Mouse (Mus musculus): ENCODE measurements around the gene Cish.

The Cish gene

DNA sequence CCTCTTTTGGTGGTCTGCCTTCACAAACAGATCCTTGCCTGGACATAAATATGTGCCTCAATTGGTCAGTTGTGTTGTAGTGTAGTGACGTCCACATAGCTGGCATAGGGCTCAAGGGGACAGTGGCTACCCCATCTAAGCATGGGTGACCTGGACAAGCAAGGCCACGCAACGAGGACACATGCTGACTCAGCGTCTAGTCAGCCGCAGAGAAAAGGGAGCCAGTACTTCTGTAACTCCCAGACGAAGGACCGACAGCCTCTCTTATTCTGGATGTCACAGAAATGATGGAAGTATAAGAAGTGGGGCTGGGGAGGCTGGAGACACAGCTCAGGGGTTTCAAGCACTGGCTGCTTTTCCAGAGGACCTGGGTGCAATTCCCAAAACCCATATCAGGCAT lies 18.2 kb upstream of the Cish start:
- DNase-seq (ENCODE audit: low read depth): no peak

DNA sequence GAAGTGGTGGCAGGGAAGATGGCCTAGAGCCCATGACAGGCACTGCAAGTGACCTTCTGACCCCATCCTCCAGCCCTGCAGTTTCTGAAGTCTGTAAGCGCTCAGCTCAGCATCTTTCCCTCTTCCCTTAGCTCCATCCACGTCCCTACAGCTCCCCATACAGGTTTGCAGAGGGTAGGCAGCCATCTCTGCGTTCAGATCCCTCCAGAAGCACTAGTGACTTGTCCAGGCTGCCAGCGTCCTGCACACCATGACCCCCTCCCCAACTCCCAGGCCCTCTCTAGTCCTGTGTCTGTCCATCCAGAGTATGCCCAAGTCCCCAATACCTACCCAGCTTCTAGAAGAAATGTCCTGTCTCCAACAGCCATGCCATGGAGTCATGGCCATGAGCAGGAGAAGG lies 17.7 kb upstream of the Cish start:
- no peak for DNase-seq (ENCODE audit: low read depth)

GRCm38 (mm10) chr9:107278527-107279377 lies 17.1 kb upstream of the Cish start:
- no peak for DNase-seq (ENCODE audit: low read depth)

DNA sequence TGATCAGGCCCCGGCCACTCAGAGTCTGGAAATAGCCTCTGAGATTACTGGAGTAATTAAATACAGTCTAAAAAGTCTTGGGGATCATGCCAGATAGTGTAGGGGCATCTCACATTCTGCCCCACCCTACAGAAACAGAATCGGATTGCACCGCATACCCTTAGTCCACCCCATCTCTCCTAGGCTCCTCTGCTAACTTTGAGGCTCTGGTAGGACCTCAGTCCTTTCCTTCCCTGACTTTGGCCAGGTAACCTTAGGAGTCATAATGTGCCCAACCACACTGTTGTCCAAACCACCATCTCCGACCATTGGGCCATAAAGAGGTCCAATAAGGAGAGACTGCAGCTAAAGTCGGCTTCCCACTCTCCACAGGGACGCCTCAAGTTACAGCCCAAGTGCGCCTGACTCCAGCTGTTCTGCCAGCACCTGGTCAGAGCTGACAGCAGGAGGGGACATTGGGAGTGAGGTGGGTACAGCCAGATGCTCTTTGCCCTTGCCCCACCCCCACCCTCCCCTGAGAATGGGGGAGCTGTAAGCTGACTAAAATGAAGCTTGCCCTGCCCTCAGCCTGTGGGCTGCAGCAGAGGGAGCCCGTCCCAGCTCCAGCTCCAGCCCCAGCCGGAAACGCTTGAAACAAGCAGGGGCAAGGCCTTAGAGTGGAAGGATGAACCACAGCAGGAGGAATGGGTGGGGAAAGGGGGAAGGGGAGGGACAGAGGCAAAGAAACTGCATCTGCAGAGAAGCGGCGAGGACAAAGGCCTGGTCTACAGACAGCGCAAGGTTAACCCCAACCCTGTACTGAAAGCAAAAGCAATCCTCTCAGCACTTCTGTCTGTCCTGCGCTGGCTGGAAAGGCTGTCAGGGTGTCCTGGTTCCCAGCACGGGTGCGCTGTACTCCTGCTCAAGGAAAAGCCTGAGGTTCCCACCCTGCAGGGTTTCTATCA lies 16.2 kb upstream of the Cish start:
- no peak for DNase-seq (ENCODE audit: low read depth)

GRCm38 (mm10) chr9:107280322-107281027 lies 15.4 kb upstream of the Cish start:
- no peak for DNase-seq (ENCODE audit: low read depth)

- no peak for DNase-seq (ENCODE audit: low read depth)
Measured at GRCm38 (mm10) chr9:107281241-107281987, 14.4 kb upstream of the Cish start.

GRCm38 (mm10) chr9:107282951-107283350 lies 12.9 kb upstream of the Cish start:
- no peak for DNase-seq (ENCODE audit: low read depth)

DNA sequence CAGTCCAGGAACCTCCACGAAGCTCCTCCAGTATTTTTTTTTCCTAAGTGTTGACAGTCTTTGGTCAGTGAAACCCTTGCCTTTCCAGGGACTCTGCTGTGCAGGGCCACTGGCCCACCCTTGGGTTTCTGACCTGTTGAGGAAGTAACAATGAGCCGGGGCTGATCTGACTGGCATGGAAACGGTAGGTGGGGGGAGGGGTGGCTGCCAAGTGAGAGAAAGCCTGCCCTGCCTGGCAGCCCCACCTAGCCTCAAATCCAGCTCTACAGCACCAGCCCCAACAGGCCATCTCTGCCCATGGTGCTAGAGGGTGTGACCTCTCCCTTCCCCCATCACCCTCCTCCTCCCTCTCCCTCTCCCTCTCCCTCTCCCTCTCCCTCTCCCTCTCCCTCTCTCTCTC lies 10.8 kb upstream of the Cish start:
- no peak for DNase-seq (ENCODE audit: low read depth)

GRCm38 (mm10) chr9:107287294-107287693 lies 8.5 kb upstream of the Cish start:
- DNase-seq (ENCODE audit: low read depth): no peak

- no peak for DNase-seq (ENCODE audit: low read depth)
Measured at GRCm38 (mm10) chr9:107288105-107288650, 7.6 kb upstream of the Cish start.

DNA sequence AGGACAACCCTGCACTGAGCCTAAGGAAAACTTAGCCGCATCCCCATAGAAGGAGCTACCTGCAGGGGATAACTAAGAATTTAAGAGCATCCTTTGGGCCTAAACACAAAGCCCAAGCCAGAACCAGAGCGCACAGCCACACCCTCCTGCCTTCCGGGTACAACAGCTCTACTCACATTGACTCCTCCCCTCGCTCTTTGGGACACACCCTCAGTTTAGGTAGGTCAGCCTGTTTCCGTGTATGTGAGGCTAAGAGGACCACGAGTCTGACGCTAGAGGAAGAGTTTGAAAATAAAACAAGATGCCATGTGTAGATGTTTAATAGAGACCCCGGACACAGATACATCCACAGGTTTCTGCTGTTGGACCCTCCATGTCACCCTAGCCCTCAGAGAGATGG lies 7.1 kb upstream of the Cish start:
- DNase-seq (ENCODE audit: low read depth): no peak

GRCm38 (mm10) chr9:107289211-107290076 lies 6.4 kb upstream of the Cish start, which contains the start of gene Mapkapk3:
Mapkapk3 (minus strand) TSS chr9:107289877.
- peak; percentile 88 for DNase-seq (ENCODE audit: low read depth)

GRCm38 (mm10) chr9:107290897-107291296 lies 4.9 kb upstream of the Cish start:
- no peak for DNase-seq (ENCODE audit: low read depth)

- no peak for DNase-seq (ENCODE audit: low read depth)
Measured at GRCm38 (mm10) chr9:107294249-107294648, 1.6 kb upstream of the Cish start.

- DNase-seq (ENCODE audit: low read depth): no peak
Measured at GRCm38 (mm10) chr9:107295616-107296015, 210 bp upstream of the Cish start.

DNA sequence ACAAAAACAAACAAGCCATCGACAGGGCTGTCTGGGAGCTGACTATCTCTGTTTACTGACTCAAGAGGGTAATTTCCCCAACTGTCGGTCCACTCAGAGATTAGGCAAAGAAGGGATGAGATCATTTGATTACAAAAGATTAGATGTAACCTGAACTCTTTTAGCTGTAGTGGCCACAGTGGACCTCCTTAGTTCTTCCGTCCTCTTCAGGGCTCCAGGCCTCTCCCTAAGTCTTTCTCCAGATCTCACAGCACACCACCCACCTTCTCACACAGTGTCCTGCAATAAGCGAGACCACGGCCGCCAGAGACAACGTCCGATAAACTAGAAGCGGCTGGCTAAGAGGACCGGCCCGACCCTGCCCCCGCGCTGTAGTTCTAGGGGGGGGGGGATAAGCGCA lies 215 bp downstream of the Cish start:
- no peak for DNase-seq (ENCODE audit: low read depth)

DNA sequence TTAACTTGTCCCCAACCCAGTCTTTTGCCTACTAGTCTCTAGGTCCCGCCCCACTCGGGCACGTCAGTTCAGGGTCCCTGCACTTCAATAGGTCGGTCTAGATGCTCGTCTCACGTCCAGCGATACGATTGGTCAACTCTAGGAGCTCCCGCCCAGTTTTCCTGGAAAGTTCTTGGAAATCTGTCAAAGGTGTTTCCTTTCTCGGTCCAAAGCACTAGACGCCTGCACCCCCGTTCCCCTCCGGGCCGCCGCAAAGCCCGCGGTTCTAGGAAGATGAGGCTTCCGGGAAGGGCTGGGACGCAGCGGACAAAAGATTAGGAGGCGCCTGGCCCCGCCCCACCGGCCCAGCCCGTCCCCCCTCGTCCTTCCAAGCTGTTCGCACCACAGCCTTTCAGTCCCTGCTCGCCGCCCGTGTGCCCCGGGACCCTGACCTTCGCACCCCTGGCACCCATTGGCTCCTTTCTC lies 707 bp downstream of the Cish start:
- peak; percentile 91 for DNase-seq (ENCODE audit: low read depth)

- no peak for DNase-seq (ENCODE audit: low read depth)
Measured at GRCm38 (mm10) chr9:107297059-107297458, 1.2 kb downstream of the Cish start.

DNA sequence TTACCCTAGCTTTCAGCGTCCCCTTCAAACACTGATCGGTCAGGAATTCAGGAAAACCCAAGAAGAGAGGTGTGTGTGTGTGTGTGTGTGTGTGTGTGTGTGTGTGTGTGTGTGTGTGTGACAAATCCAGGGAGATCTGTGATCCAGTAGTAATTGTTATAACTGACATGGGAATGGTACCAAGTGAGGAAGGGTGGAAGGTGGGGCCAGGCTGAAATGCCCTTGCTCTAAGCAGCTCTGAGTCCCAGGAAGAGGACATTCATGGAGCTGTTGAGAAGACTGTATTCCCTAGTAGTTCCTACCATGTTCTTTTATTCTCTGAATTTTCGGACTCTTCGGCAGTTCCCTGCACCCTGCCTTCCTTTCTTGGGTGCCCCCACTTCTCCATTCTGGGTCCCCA lies 1.8 kb downstream of the Cish start:
- DNase-seq (ENCODE audit: low read depth): no peak
